Mouse (Mus musculus): Measurements from ENCODE around the gene Mtcl1.
"Not testable (repeated sequence)": the region's sequence is repeated elsewhere in the genome, so short reads cannot be mapped to it uniquely, and the experiment has no call there.

Gene Mtcl1

DNA sequence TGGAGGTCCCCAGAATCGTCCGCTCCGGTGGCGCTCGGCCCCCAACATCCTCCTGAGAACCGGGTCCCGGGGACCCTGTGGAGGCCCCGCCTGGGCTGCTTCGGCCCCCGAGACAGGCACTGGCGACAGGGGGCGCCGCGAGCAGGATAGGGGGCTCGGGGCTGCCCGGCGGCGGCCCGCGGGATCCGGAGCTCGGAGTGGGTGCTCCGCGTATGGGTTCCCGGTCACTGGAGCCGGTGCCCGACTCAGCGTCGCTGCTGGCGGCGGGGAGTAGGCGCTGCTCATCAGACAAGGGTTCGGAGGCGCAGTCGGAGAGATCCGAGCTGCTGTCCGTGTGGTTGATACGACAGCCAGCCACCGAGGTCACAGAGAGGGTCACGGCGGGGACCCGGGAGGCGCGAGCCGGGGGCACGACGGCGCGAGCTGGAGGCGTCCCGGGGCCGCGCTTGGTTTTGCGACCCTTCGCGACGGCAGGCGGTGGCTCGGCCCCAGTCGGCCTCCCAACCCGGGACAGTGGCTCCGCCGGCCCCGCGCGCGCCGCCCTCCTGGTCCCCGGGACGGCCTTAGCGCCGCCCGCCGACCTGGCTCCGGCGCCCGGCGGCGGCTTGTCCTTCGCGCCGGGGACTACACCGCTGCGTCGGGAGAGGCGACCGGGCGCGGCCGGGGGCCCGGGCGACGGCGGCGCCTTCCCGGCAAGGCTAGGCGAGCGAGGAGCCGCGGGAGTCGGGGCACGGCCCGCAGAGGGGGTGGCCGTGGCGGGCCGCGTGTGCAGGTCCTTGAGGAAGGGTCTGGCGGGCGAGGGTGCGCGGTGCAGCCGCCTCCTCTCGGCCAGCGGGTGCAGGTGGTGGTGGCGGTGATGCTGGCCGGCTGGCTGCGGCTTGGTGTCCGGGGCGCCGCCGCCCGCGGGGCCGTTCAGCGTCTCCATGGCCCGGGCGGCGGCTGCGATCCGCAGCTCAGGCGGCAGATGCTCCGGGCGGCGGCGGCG lies 837 bp downstream of the Mtcl1 start:
- peak in 1 of 2 experiments; percentile 65 for DNase-seq (ENCODE audit: low spot score in 2 of 2)

DNA sequence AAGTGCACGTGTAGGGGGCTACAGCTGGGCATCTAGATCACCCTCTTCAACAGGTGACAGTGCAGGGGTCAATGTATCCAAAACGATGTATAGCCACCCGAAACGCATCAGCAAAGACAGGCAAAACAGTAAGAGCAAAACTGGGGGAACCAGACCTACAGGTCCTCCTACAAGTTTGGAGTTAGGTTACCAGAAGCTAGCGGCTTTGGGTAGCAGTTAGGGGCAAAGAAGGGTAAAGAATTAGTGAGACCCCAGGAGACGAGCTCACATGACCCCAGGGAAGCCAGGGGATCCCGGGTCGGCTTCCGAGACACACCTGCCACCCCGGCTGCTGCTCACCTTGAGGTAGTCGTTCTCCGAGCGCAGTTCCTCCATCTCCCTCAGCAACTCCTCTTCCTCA lies 1.6 kb downstream of the Mtcl1 start:
- DNase-seq (ENCODE audit: low spot score in 2 of 2), result no peak

DNA sequence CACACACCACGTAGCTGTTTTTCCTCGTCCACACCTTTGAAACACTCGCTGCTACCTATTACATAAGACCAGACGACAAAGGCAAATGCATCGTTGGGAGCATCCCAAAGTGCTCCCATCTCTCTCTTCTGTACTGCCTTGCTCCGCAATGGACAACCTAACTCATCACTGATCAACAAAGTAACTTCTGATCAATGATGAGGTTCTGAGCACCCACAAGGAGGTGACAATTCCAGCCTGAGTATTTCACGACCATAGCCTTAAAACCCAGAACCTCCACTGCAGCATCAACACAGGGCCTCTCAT lies 2.6 kb downstream of the Mtcl1 start:
- DNase-seq (ENCODE audit: low spot score in 2 of 2), result no peak

DNA sequence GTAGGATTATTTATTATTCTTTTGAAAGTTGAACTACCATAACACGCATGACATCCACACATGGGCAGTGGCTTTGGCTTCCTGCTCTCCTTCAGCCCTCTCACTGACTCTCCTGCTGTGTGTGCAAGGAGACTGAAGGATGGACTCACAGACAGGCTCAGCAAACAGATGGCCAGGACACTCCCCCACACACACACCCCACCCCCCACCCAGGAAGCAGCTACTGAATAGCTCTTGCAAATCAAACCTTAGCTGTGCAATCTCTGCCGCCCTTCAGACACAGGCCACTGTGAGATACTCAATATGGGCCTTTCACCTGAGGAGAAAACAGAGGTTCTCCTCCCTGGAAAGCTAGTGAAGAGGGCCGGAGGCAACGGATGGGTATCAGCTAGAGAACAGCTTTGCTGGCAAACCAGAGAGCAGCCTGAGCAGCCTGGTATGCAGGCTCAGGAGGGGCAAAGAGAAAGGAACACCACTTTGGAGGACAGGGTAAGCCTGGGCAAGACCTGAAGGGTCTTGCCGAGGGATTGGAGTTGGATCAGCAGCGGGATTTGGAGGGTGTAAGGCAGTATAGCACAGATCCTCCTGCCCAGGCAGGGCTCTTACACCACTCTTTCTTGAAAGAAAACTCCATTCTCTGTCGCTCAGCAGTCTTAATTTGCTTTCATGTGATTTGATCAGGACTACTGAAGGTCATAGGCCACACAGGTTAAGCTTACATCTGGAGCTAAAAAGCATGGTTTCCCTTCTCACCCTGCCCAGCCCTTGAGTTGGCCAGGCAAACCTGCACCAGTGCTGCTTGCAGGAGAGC lies 3.1 kb downstream of the Mtcl1 start:
- DNase-seq (ENCODE audit: low spot score in 2 of 2), result no peak

DNA sequence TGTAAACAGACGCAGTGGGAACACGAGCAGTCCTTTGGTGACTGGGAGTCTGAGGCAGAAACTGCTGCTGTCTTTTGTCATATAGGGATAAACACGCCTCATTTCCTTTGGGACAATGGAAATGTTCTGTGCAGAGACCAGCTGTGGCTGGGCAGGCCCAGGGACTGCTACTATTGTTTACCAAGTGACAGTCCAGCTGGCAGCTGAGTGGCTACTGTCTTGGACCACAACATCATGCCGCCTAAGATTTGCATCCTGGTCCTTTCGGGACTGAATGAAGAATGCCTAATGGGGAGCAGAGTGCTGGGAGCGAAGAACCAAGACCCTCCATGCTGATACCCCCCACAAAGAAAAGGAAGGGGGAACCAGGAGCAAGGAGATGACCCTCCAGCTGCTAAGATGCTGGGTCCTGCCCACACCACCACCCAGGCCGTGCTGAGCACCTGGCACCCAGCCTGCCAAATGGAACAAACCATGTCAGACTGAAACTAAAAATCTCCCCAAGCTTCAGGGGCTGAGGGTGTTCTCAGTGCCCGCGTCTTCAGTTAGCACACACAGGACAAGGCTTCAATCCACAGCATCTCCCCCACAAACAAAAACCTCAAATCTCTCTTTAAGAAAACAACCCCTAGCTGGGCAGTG lies 5.4 kb downstream of the Mtcl1 start:
- no peak for DNase-seq (ENCODE audit: low spot score in 2 of 2)

DNA sequence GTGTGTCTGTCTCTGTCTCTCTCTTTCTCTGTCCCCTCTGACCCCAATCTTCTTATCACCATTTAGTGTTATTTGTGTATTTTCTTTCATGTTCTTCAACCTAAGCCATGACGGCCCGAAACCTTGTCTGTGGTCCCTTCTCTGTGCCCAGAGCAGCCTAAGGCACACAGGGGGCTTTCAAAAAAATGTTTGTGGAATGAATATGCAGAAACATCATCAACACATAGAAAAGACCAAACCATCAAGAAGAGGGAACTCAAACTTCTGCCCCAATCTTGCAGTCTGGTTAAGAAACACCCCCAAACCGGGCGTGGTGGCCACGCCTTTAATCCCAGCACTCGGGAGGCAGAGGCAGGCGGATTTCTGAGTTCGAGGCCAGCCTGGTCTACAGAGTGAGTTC lies 9.7 kb downstream of the Mtcl1 start:
- no peak for DNase-seq (ENCODE audit: low spot score in 2 of 2)

DNA sequence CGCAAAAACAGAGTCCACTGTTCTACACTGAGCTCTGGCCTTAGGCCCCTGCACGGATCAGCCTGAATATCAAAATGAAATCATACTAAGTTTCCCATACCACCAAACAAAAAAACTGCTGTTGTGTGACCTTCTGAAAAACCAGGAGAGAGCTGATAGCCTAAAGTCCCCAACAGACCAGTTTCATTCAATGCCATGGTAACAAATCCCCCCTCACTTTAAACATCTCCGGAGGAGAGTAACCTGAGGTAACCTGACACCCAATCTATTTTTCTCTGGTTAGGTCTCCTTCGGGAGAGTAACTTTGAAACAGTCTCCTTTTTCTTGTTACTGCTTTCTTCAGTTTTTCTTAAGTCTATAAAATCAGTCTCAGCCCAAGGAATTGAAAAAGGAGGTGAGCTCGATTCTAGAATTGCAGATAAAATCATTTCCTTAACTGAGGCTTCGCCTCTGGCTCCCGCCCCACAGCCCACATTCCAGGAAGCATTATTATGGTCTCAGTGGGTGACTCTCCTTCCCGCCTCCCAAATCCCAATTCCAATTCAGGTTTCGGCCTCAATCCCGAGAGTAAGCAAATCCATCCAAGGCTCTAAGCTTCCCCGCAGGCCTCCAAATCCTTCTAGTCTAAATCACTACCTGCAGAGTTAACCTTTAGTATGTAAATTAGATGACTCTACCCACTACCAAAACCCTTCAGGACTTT lies 10.3 kb downstream of the Mtcl1 start:
- no peak for DNase-seq (ENCODE audit: low spot score in 2 of 2)

DNA sequence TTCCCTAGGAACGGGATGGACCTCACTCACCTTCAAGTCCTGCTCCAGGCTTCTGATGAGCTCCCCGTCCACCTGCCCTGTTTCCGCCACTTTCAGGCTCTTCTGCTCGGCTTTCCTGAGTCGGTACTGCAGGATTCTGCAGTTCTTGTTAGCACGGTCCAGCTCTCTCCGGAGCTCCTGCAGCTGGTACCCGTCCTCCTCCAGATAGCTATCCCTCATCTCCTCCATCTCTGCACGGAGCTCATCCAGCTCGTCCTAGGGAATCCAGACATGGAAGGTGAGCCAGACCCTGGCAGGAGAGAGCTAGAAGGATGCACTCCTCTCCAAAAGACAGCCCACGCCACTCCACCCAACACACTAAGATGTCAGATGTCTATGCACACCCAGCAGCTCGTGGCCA lies 11.4 kb downstream of the Mtcl1 start:
- DNase-seq (ENCODE audit: low spot score in 2 of 2), result no peak

DNA sequence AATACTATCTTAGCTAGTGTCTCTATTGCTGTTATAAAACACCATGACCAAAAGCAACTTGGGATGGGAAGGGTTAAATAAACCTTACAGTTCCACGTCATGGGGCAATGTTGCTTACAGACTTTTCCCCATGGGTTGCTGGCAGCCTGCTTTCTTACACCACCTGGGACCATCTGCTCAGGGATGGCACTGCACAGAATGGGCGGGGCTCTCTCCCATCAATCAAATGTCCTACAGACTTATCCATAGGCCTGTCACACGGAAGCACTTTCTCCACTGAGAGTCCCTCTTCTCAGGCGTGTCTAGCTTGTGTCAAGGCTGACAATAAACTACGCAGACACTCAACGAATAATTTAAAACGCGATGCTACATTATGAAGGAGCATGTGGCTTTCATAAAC lies 12.7 kb downstream of the Mtcl1 start:
- no peak for DNase-seq (ENCODE audit: low spot score in 2 of 2)

DNA sequence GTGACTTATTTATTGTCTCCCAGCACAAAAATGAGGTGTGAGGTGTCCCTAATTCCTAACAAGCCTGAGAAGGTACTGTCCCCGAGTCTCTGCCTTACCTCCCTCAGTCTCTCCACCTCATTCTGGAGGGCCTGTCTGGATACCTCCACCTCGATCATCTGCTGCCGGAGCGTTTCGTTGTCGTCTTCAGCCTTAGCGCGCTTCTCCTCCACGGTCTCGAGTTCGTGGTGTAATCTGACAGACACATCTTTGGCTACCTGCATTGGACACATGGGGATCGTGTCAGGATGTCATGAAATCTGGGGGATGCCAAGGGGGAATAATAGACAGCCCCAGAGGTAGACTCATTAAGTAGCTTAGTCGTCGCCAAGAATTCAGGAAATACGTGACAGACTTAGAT lies 13.6 kb downstream of the Mtcl1 start:
- no peak for DNase-seq (ENCODE audit: low spot score in 2 of 2)

DNA sequence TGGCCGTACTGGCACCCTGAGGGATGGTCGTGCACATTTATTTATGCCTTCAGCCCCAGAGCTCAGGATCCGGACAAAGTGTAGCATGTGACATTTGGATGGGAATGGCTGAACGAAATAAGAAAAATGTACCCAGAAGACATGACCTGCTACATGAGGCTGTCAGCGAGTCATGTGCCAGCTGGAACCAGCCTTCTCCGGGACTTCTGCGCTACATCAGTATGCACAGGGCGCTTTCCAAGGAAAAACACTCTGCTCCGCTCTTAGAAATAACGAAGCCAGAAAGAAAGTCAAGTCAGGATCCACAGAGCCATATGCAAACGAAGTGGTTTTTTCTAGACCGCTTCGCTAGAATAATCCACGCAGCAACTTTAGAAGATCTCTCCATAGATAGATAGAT lies 14.5 kb downstream of the Mtcl1 start:
- no peak for DNase-seq (ENCODE audit: low spot score in 2 of 2)

DNA sequence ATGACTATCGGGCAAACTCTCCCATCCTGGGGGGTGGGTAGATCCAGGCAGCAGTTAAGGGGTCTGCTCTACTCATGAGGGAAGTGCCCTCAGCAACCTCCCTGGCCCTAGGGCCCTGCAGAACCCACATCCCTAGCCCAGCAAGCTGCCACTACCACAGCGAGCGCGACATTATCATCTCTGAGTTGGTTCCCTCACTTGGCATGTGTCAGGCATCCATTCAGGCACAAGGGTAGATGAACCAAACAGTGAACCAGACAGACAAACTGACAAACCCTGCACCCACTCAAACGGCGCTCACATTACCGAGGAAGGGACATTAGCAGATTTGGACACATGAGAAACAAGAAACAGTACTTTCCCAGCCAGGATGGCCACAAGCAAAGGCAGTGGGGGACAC lies 15.0 kb downstream of the Mtcl1 start:
- no peak for DNase-seq (ENCODE audit: low spot score in 2 of 2)

DNA sequence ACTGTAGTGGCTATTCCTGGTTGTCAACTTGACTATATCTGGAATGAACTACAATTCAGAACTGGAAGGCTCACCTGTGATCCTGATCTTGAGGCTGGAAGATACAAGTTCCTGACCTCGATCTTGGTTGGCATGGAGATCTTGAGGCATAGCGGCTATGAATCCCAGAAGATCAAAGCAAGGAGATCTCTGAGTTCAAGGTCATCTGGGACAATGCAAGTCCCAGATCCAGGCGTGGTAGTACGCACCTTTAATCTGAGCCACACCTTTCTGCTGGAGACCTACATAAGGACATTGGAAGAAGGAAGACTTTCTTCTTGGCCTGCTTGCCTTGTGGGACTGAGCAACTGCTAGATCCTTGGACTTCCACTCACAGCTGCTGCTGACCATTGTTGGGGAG lies 24.9 kb downstream of the Mtcl1 start:
- not testable (repeated sequence) for DNase-seq (ENCODE audit: low spot score in 2 of 2)

DNA sequence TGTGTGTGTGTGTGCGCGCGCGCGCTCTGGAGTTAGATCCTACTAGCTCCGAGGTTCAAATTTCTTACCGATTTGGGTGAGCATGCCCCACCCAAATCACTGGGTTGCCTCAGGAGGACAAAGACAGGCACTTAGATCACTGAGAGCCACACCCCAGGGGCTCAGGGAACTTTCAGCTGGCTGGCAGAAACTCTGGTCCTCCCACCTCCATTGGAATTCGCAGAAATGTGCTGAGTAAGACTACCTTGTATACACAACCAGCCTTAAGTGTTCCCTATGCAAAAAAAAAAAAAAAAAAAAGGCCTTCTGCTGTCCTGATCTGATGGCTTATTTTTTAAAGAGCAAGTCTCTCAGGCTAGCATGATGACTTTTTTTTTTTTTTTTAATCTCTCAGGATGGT lies 30.1 kb downstream of the Mtcl1 start:
- no peak for DNase-seq (ENCODE audit: low spot score in 2 of 2)

DNA sequence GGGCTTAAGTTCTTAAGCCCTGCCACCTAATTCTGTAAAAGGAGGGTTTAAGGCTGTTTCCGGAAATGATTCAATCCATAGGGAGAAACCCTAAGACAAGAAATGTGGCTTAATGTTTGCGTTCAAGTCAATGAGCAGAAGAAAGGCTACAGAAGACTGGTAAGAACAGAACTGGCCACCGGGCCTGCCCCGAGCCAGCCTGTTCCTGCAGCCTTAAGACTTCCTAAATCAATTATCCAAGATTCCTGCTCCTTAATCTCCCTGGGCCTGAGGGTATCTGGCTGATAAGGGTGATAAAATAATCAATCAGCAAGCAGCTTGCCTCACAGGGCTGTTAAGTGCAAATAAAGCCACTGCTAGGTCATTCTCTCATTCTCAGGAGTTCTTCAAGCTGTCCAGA lies 31.8 kb downstream of the Mtcl1 start:
- DNase-seq (ENCODE audit: low spot score in 2 of 2), result no peak

DNA sequence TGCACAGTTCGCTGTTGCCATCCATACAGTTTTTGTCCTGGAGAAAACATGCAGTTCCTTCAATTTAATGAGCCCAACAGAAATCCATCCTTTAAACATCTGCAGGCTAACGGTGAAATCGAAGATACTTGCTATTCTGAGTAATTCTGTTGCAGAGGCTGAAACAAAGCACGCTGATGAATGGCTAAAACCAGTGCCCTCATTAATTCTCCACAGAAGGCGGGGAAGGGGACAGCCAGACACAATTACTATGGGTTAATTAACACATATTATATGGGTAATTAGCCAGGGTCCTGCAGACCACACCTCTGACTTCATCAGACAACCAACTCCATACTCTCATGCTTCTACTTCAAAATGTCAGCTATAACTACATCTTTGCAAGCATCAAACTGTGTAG lies 32.2 kb downstream of the Mtcl1 start:
- DNase-seq (ENCODE audit: low spot score in 2 of 2), result no peak

DNA sequence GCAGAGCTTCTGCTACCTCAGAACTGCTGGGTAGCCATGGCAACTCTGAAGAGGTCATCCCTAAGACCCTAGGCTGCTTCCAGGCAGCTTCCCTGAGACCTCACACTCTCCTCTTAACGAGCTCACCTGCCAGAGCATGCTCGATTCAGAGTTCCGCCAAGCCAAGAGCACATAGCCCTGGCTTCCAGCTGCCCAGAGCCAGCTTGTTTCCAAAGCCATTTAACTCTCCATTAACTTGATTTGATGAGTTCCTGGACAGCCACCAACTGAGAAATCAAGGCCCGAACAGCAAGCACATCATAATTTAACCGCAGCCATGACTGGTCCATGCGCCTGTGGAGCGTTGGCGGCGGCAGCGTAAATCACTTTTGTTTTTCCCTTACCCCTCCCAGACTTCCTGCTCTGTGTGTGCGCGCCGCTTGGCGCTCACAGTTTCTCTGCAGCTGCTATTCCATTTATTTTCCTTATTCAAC lies 32.7 kb downstream of the Mtcl1 start:
- no peak for DNase-seq (ENCODE audit: low spot score in 2 of 2)

DNA sequence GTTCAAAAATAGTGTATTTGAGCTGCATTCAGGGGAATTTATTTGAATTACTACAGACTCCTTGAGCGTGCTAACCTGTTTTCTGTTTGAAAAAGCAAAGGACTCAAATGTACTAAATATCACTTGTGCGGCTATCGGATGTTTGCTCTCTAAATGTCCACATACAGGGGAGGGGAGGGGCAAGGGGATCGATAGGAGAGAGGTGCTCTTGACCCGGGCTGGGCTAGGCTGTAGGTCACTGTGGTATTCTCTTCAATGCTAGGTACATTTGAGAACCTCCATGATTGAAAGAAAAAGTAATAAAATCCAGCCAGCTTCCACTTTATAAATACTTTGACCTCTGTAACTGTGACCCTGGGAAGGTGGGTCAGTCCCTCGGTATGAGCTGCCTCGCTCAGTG lies 33.1 kb downstream of the Mtcl1 start:
- DNase-seq (ENCODE audit: low spot score in 2 of 2), result no peak

DNA sequence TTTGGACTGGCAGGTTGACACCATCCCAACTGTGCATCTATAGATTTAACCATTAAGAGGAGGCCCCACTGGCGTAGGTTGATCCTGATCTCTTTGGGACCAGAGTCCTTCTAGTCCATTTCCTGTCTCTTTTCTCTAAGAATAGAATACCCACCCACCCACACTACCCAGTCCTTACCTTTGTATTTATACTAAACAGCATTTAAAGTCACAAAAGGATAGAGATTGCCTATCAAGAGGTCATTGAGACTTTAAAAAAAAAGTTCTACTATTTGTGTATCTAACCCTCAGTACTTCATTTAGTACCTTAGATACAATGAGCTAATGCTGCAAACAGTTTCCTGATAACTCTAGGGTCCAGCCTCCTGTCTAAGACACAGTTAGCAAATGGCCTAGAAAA lies 35.2 kb downstream of the Mtcl1 start:
- no peak for DNase-seq (ENCODE audit: low spot score in 2 of 2)

DNA sequence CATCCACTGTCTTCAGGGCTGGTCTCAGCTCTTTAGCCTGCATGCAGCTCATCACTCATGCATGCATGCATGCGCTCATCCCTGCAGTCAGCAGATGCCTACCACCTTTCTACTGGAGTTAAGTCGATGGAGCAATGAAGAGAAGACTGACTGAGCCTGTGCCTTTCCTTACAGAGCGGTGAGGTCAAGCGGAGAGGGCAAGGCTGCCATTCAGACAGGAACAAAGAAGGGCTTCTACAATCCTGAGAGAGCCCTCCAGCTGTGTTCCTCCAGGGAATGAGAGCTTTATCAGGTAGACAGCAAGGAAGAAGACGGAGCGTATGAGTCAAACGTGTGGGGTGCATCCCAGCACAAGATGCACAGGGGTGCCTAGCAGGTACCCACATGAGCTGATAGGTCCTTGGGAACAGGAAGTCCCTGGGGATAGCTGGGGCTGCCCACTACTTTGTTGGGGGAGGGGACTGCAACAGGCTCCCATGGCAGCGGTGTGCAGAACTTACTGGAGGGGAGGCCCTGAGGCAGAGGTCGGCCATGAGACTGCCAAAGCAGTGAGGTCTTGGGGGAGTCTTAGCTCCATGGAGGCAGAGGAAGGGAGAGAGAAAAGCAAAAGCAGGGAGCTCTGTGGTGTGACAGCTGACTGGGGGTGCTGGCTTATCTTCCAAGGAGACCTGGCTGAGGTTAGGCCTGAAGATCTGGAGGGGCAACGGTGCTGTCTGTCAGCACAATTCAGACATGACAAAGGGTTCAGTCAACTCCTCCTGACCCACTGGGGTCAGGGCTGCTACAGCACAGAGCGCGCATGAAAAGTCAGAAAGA lies 37.2 kb downstream of the Mtcl1 start:
- no peak for DNase-seq (ENCODE audit: low spot score in 2 of 2)

DNA sequence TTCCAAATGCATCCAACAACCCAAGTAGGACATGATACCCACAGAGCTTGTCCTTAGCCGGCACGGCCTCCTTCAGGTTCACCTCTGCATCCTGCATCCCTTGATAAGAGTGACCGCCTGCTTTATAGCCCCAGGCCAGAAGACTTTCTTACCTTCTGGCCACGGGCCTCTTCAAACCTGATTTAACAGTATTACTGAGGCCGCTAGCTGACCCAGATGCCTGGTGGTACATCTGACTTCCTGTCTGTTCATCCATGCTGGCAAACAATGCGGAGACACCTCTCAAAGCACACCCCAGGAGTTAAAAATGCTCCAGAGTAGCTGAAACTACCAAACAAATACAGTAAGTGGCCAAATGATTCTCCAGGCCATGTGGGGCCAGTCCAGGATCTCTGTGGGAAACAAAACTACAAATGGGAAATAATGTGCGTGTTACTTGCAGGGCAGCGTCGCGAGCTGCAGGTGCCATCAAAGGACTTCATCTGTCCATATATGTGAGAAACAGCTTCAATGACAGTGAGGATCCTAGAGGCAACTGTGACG lies 38.6 kb downstream of the Mtcl1 start:
- DNase-seq (ENCODE audit: low spot score in 2 of 2), result no peak

Data from spleen, postnatal 4 days (tissue).